Mouse (Mus musculus): Measurements from ENCODE around the gene Parp3. TPM values are rescaled to one million over a fixed set of nuclear protein-coding genes. Genes with fewer than 3 reads are reported as not detected.

The Parp3 gene
- polyA plus RNA-seq, 1 experiment: 26.8 TPM

- Histone ChIP-seq H3K4me3 (ENCODE audit: insufficient read depth, poor library complexity, severe bottlenecking) (no peak overlapping the region), H3K27me3 (ENCODE audit: control insufficient read depth, insufficient read depth, insufficient read length) (no peaks in the 10 kb centered on the region), H3K36me3 (ENCODE audit: control insufficient read depth, insufficient read depth) (peaks cover 14% of the 10 kb centered on the region), H3ac (ENCODE audit: control insufficient read depth, insufficient read length, low read depth) (no peak overlapping the region), H3K79me3 (ENCODE audit: low read depth) (peaks cover 2% of the 10 kb centered on the region), H3K79me2 (ENCODE audit: control insufficient read depth, insufficient read depth) (peaks cover 13% of the 10 kb centered on the region)
- TF ChIP-seq MAX (IDR thresholded peaks at IDR 0.05) (no peak), CEBPB (IDR thresholded peaks at IDR 0.05; ENCODE audit: low read depth) (no peak), MYOG (IDR thresholded peaks at IDR 0.05; ENCODE audit: control insufficient read depth, extremely low read depth, insufficient read length) (no peak)
Measured at GRCm38 (mm10) chr9:106469776-106470175, 7.0 kb downstream of the Parp3 start.

GRCm38 (mm10) chr9:106469317-106469716 lies 7.4 kb downstream of the Parp3 start:
- TF ChIP-seq MYOD1 (IDR thresholded peaks at IDR 0.05; ENCODE audit: control insufficient read depth, insufficient read length, low read depth) (no peak), USF1 (IDR thresholded peaks at IDR 0.05; ENCODE audit: low read depth) (no peak), CTCF (IDR thresholded peaks at IDR 0.05; ENCODE audit: control insufficient read depth, insufficient read depth, insufficient read length) (no peak), FOSL1 (IDR thresholded peaks at IDR 0.05; ENCODE audit: insufficient read depth, low read length, poor library complexity, severe bottlenecking) (no peak), MYOG (IDR thresholded peaks at IDR 0.05; ENCODE audit: control insufficient read depth, extremely low read depth, insufficient read length) (no peak), MAX (IDR thresholded peaks at IDR 0.05) (no peak), CEBPB (IDR thresholded peaks at IDR 0.05; ENCODE audit: low read depth) (no peak)
- no peak overlapping the region for H3ac ChIP-seq (ENCODE audit: control insufficient read depth, insufficient read length, low read depth)
- no peaks in the 10 kb centered on the region for H3K27me3 ChIP-seq (ENCODE audit: control insufficient read depth, insufficient read depth, insufficient read length)
- H3K4me3 ChIP-seq (ENCODE audit: insufficient read depth, poor library complexity, severe bottlenecking): no peak overlapping the region
- H3K79me2 ChIP-seq (ENCODE audit: control insufficient read depth, insufficient read depth): peaks cover 13% of the 10 kb centered on the region
- peaks cover 17% of the 10 kb centered on the region for H3K36me3 ChIP-seq (ENCODE audit: control insufficient read depth, insufficient read depth)
- H3K79me3 ChIP-seq (ENCODE audit: low read depth): peaks cover 2% of the 10 kb centered on the region

- TF ChIP-seq FOSL1 (IDR thresholded peaks at IDR 0.05; ENCODE audit: insufficient read depth, low read length, poor library complexity, severe bottlenecking) (no peak), USF1 (IDR thresholded peaks at IDR 0.05; ENCODE audit: low read depth) (no peak), MYOG (IDR thresholded peaks at IDR 0.05; ENCODE audit: control insufficient read depth, extremely low read depth, insufficient read length) (no peak), MYOD1 (IDR thresholded peaks at IDR 0.05; ENCODE audit: control insufficient read depth, insufficient read length, low read depth) (no peak), CTCF (IDR thresholded peaks at IDR 0.05; ENCODE audit: control insufficient read depth, insufficient read depth, insufficient read length) (no peak), CEBPB (IDR thresholded peaks at IDR 0.05; ENCODE audit: low read depth) (no peak), MAX (IDR thresholded peaks at IDR 0.05) (no peak)
- no peaks in the 10 kb centered on the region for H3K79me2 ChIP-seq (ENCODE audit: control insufficient read depth, insufficient read depth)
- no peak overlapping the region for H3K4me3 ChIP-seq (ENCODE audit: insufficient read depth, poor library complexity, severe bottlenecking)
- H3ac ChIP-seq (ENCODE audit: control insufficient read depth, insufficient read length, low read depth): no peak overlapping the region
- no peaks in the 10 kb centered on the region for H3K79me3 ChIP-seq (ENCODE audit: low read depth)
- no peaks in the 10 kb centered on the region for H3K27me3 ChIP-seq (ENCODE audit: control insufficient read depth, insufficient read depth, insufficient read length)
- H3K36me3 ChIP-seq (ENCODE audit: control insufficient read depth, insufficient read depth): peaks cover 26% of the 10 kb centered on the region
Measured at GRCm38 (mm10) chr9:106467746-106468145, 9.0 kb downstream of the Parp3 start.

- Histone ChIP-seq H3K79me2 (ENCODE audit: control insufficient read depth, insufficient read depth) (no peaks in the 10 kb centered on the region), H3ac (ENCODE audit: control insufficient read depth, insufficient read length, low read depth) (no peak overlapping the region), H3K4me3 (ENCODE audit: insufficient read depth, poor library complexity, severe bottlenecking) (no peak overlapping the region), H3K36me3 (ENCODE audit: control insufficient read depth, insufficient read depth) (peaks cover 32% of the 10 kb centered on the region), H3K79me3 (ENCODE audit: low read depth) (no peaks in the 10 kb centered on the region), H3K27me3 (ENCODE audit: control insufficient read depth, insufficient read depth, insufficient read length) (no peaks in the 10 kb centered on the region)
- no peak for TF ChIP-seq MYOD1 (IDR thresholded peaks at IDR 0.05; ENCODE audit: control insufficient read depth, insufficient read length, low read depth)
- no peak for TF ChIP-seq CTCF (IDR thresholded peaks at IDR 0.05; ENCODE audit: control insufficient read depth, insufficient read depth, insufficient read length)
- TF ChIP-seq USF1 (IDR thresholded peaks at IDR 0.05; ENCODE audit: low read depth): no peak
- no peak for TF ChIP-seq MAX (IDR thresholded peaks at IDR 0.05)
- no peak for TF ChIP-seq MYOG (IDR thresholded peaks at IDR 0.05; ENCODE audit: control insufficient read depth, extremely low read depth, insufficient read length)
- TF ChIP-seq CEBPB (IDR thresholded peaks at IDR 0.05; ENCODE audit: low read depth): no peak
- no peak for TF ChIP-seq FOSL1 (IDR thresholded peaks at IDR 0.05; ENCODE audit: insufficient read depth, low read length, poor library complexity, severe bottlenecking)
Measured at GRCm38 (mm10) chr9:106466721-106467120, 10.0 kb downstream of the Parp3 start.

GRCm38 (mm10) chr9:106465571-106466200 lies 11.1 kb downstream of the Parp3 start, which contains the start of gene Gpr62:
Gpr62 (minus strand) TSS chr9:106465938.
- Histone ChIP-seq H3K79me3 (ENCODE audit: low read depth) (no peaks in the 10 kb centered on the region), H3K79me2 (ENCODE audit: control insufficient read depth, insufficient read depth) (peaks cover 3% of the 10 kb centered on the region), H3K36me3 (ENCODE audit: control insufficient read depth, insufficient read depth) (peaks cover 39% of the 10 kb centered on the region), H3ac (ENCODE audit: control insufficient read depth, insufficient read length, low read depth) (no peak within 1 kb of the TSS), H3K4me3 (ENCODE audit: insufficient read depth, poor library complexity, severe bottlenecking) (no peak within 1 kb of the TSS), H3K27me3 (ENCODE audit: control insufficient read depth, insufficient read depth, insufficient read length) (no peaks in the 10 kb centered on the region)
- TF ChIP-seq MYOG (IDR thresholded peaks at IDR 0.05; ENCODE audit: control insufficient read depth, extremely low read depth, insufficient read length): no peak
- no peak for TF ChIP-seq MAX (IDR thresholded peaks at IDR 0.05)
- TF ChIP-seq CTCF (IDR thresholded peaks at IDR 0.05; ENCODE audit: control insufficient read depth, insufficient read depth, insufficient read length): no peak
- TF ChIP-seq FOSL1 (IDR thresholded peaks at IDR 0.05; ENCODE audit: insufficient read depth, low read length, poor library complexity, severe bottlenecking): no peak
- no peak for TF ChIP-seq USF1 (IDR thresholded peaks at IDR 0.05; ENCODE audit: low read depth)
- TF ChIP-seq MYOD1 (IDR thresholded peaks at IDR 0.05; ENCODE audit: control insufficient read depth, insufficient read length, low read depth): no peak
- TF ChIP-seq CEBPB (IDR thresholded peaks at IDR 0.05; ENCODE audit: low read depth): no peak
